Mouse (Mus musculus) lung, adult 10 weeks (tissue): ENCODE measurements around the gene Mettl27. TPM values are rescaled to one million over a fixed set of nuclear protein-coding genes. Genes with fewer than 3 reads are reported as not detected.

ENCODE experiments used
- polyA plus RNA-seq: library from polyadenylated mRNA; stranded (reverse); fragments of 350-450 nt; fragmentation: Illumina TruSeq; extraction: RNeasy Lipid Tissue Mini Kit (QIAGEN cat#74804); gene quantifications from one replicate; pipeline ENCODE4 v1.2.3, GENCODE M21; 2014; ENCODE audit warnings: low read depth, low replicate concordance; ENCODE audit not compliant: insufficient read depth

Mettl27 gene
- polyA plus RNA-seq = 8.2 TPM

GRCm38 (mm10) chr5:134932179-134932902 lies at the start of gene Mettl27:
Mettl27 (plus strand) TSS chr5:134932368.

GRCm38 (mm10) chr5:134906633-134907032 lies 25.5 kb upstream of the Mettl27 start, which contains the start of gene Tmem270:
Tmem270 (minus strand) TSS chr5:134906733.

GRCm38 (mm10) chr5:134915311-134915710 lies 16.9 kb upstream of the Mettl27 start, which contains the start of gene Cldn13:
Cldn13 (minus strand) TSS chr5:134915526.

GRCm38 (mm10) chr5:134946857-134947255 lies 14.7 kb downstream of the Mettl27 start, which contains the start of gene Cldn4:
Cldn4 (minus strand) TSS chr5:134946934.

GRCm38 (mm10) chr5:134985633-134986297 lies 53.6 kb downstream of the Mettl27 start, which contains the start of gene Cldn3:
Cldn3 (plus strand) TSS chr5:134986214.

Other genes with a start within 250 kb of the Mettl27 start
- gene Limk1, start 243.8 kb upstream of the Mettl27 start, polyA plus RNA-seq = 8.5 TPM
- 125 TPM for gene Eln, start 185.0 kb upstream of the Mettl27 start, polyA plus RNA-seq
- not detected for gene Tmem270, start 25.6 kb upstream of the Mettl27 start, polyA plus RNA-seq
- gene Cldn13, start 16.8 kb upstream of the Mettl27 start, polyA plus RNA-seq = not detected
- gene Cldn4, start 14.6 kb downstream of the Mettl27 start, polyA plus RNA-seq = 3.7 TPM
- gene Cldn3, start 53.8 kb downstream of the Mettl27 start, polyA plus RNA-seq = 129 TPM
- 38.0 TPM for gene Abhd11, start 76.8 kb downstream of the Mettl27 start, polyA plus RNA-seq
- gene Stx1a, start 91.1 kb downstream of the Mettl27 start, polyA plus RNA-seq = 3.2 TPM
- 16.3 TPM for gene Dnajc30, start 131.8 kb downstream of the Mettl27 start, polyA plus RNA-seq
- 28.5 TPM for gene Bud23, start 132.6 kb downstream of the Mettl27 start, polyA plus RNA-seq
- gene Vps37d, start 145.9 kb downstream of the Mettl27 start, polyA plus RNA-seq = 1.6 TPM
- 2.0 TPM for gene Mlxipl, start 157.5 kb downstream of the Mettl27 start, polyA plus RNA-seq
- gene Tbl2, start 217.3 kb downstream of the Mettl27 start, polyA plus RNA-seq = 5.7 TPM
- gene Bcl7b, start 235.9 kb downstream of the Mettl27 start, polyA plus RNA-seq = 39.0 TPM